Mouse (Mus musculus) left cerebral cortex, adult 18-20 months (tissue): Measurements from ENCODE around the gene Fmo3. TPM values are rescaled to one million over a fixed set of nuclear protein-coding genes. Genes with fewer than 3 reads are reported as not detected.

Experiments
- DNase-seq, 2 experiments: peaks; one replicate each; pipeline ENCODE4 v3.0.0; 2021 to 2022; ENCODE audit warnings: low spot score in 2 of 2, mixed read lengths in 1 of 2
- long read RNA-seq, 2 experiments: library from polyadenylated mRNA; stranded (forward); transcript quantifications; one replicate each; pipeline ENCODE4 v2.0.0; 2021
- total RNA-seq, 2 experiments: library from RNA; stranded (reverse); gene quantifications; 2 replicates each; pipeline ENCODE4 v1.2.3; 2021

Fmo3 gene
- total RNA-seq, result not detected
- long read RNA-seq, experiment 1, result 0 reads
- long read RNA-seq, experiment 2, result 0 reads

- no peak for DNase-seq
Observed at GRCm38 (mm10) chr1:162984428-162984827, at the start of gene Fmo3. Gene Fmo3, minus strand, starts transcription at chr1:162984528.

GRCm38 (mm10) chr1:163023075-163023474 lies 38.7 kb upstream of the Fmo3 start:
- no peak for DNase-seq

DNA sequence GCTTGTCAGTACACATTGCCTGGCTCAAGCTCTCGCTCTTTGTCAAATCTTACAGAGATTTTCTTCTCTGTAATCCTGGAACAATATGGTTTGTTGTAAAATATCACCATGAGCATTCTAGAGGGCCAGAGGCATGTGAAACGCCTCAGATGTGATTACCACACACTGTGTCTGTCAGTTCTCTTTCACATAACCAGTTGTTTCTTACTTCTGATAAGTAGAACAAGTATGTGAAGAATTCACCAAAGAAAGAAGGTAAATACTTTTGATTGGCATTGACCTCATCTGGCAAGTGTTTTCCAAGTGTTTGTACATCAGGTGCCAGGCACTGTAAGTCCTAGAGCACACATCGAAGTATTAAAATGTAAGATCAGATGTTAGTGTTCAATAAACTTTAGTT lies 24.9 kb upstream of the Fmo3 start:
- no peak for DNase-seq

GRCm38 (mm10) chr1:163003496-163003895 lies 19.2 kb upstream of the Fmo3 start:
- DNase-seq, result no peak

GRCm38 (mm10) chr1:163001271-163001829 lies 17.0 kb upstream of the Fmo3 start:
- DNase-seq, result no peak

DNA sequence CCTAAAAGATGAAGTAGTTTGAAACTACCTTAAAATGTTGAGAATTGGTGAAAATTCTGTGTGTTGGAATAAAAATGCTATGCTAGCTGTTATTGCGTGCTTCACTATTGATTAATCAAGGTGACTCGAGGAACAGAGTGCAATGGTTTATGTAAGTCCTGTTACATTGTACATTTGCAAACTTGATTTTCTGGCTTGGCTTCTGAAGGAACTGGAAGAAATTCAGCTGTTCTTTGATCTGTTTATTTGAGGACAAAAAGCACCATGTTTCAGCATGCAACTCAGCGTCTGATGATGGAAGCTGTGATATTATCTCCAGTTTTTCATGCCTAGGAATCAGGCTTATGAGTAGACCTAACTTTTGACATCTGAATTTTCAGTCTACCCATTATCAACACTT lies 3.2 kb upstream of the Fmo3 start:
- DNase-seq, result no peak

GRCm38 (mm10) chr1:162986777-162987176 lies 2.4 kb upstream of the Fmo3 start:
- no peak for DNase-seq

GRCm38 (mm10) chr1:162986121-162986748 lies 1.9 kb upstream of the Fmo3 start:
- DNase-seq, result no peak

DNA sequence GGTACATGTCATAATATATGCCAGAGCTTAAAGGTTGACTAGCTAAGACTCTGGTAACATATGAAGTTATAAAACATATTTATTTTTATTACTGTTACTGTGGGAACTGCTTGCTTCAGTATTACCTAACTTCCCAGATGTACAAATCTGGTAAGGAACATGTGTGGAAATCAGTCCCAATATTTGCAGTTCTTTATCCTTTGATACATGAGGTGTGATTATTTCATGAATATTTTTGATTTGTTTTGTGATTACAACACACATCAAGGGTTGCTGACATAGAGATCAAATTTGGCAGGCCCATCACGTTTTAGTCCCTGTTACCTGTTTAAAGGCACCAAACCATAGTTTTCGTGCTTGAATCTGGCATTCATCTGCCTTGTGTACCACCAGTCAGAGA lies 20.8 kb downstream of the Fmo3 start:
- no peak for DNase-seq

- DNase-seq, result no peak
Observed at GRCm38 (mm10) chr1:162957422-162957821, 26.9 kb downstream of the Fmo3 start.

DNA sequence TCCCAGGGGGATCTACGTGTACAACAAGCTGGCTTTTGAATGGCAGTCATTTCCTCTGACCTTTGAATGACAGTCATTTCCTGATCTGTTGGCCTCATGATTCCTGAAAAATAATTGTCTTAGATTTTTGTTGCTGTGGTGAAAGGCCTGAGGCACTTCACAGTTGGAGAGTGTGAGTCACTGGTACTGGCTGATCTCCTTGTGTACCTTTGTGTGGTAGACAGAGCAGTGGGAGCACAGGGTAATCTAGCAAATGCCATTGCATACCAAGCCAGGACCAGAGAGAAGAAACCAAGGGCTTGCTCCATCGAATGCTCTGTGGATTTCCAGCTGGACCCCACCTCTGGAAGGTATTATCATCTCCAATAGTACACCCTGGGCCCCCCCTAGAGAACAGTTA lies 31.2 kb downstream of the Fmo3 start:
- no peak for DNase-seq

DNA sequence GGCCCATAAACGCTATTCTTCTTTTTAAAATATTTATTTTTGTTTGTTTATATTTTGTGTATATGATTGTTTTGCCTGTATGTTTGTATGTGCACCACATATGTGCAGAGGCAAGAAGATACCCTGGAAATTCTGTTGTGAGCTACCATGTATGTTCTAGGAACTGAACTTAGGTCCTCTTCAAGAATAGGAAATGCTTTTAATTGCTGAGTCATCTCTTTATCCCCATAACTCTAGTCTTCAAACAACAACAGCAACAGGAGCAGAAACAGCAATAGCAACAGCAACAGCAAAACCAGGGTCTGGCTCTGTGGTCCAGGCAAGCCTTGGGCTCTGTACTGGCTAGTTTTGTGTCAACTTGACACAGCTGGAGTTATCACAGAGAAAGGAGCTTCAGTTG lies 34.6 kb downstream of the Fmo3 start:
- no peak for DNase-seq

DNA sequence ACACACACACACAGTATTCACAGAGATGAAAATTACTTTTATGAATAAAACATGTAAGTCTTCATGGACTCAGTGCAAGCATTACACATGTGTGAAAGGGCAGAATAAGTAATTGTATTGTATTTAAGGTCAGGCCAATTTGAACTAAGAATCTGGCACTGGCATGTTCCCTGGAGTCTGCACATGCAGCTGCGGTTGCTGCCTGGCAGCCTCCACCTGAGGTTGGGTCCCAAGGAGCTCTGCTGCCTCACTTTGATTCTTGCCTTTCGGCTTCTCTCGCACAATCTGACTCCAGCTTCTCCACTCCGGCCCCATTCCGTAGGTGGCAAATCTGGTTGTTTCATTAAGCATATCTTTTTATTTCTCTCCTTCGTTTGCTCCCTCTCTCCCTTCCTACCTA lies 36.4 kb downstream of the Fmo3 start:
- DNase-seq, result no peak

- DNase-seq, result no peak
Observed at GRCm38 (mm10) chr1:162946837-162947558, 37.3 kb downstream of the Fmo3 start.

DNA sequence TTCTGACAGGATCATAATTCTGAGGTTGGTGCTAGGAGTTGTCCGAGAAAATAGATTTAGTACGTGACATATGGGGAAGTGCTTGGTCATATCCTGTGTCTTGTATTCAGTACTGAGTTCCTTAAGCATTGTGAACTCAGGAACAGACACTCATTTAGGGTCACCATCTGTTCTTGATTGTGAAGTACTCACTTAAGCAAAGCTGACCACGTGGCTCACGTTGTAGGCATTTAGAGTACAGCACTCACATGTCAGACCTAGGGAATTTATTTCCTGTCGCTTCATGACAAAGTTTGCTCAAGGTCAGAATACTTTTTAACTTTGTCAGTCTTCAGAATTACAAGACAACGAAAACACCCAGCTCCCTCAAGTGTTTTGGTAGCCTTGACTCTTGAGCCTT lies 40.6 kb downstream of the Fmo3 start:
- DNase-seq, result no peak

- no peak for DNase-seq
Observed at GRCm38 (mm10) chr1:162938696-162939351, 45.5 kb downstream of the Fmo3 start.

DNA sequence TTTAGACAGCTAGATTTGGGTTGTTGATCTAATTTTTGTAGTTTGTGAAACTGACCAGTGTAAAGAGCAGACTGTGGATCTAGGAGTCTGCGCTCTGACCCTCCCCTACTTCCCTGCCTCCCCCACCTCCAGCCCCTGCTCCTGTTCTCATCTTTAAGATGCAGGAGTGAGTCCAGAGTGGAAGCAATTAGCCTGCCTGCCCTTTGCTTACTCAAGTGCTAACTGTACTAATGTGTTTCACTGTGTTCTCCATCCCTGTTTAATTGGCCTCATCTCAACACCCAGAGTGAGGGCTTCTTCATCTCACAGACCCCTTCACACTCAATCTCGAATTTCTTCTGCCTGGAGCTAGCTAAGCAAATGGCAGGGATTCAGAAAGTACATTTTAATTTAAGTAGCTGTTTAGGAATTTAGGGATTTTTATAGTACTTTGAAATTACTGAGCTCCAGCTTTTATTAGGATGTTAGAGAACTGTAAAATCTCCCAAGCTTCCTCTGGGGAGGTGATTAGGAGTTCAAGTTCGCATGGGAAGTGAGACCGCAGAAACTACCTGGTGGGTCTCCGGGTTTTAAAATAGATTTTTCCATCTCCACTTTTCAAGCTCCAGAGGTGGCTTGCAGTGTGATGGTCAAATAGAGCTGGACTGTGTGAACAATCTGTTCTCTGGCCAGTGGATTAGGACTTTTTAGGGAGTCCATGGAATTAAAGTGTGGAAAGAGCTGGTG lies 46.2 kb downstream of the Fmo3 start:
- no peak for DNase-seq

DNA sequence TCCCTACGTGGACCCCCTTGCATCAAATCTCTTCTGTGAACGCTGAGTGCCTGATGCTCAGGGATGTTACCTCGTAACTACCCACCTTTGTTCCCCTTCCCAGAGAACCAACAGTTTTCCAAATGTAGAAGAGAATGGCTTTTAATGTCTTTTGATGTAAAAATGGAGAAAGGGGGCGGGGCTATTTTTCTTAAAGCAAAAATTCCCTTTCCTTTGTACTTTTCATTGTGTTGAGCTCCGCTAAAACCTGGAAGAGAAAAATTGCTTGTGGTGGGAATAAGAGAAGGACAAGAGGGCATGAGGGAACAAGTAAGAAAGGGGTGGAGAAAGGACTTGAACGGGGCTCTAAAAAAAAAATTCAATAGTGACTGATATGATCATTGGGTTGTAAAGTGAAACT lies 46.9 kb downstream of the Fmo3 start, which contains the start of gene Fmo6:
Gene Fmo6, minus strand, starts transcription at position 101 of the 400 bp plus-strand sequence.
- DNase-seq, result no peak

DNA sequence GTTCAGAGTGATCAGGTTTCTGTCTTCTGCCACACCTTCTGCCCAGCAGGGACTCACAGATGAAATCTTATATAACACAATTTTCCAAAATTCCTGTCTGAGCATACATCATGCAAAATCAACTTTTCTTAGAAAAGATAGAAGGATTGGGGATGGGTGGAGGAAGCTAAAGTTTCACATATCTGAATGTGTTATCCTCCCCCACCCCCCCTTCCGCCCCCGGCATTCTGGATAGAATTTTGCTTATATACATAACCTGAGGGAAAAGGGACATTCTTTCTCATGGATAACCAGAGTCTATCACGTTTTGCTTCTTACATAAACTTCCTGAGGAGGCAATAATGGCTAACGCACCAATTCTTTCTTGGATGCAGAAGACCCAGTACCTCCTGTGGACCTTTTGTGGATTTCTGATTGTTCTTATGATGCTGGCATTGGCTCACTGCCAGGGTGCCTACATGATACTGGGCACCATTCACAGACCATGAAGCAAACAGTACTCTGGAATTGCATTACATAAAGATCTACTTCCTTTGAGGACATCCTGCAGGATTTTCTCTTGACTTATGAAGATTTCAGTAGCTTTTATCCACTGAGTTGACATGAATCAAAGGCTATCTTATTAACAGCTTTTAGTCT lies 49.8 kb downstream of the Fmo3 start:
- peak in 1 of 2 experiments; percentile 16 for DNase-seq

DNA sequence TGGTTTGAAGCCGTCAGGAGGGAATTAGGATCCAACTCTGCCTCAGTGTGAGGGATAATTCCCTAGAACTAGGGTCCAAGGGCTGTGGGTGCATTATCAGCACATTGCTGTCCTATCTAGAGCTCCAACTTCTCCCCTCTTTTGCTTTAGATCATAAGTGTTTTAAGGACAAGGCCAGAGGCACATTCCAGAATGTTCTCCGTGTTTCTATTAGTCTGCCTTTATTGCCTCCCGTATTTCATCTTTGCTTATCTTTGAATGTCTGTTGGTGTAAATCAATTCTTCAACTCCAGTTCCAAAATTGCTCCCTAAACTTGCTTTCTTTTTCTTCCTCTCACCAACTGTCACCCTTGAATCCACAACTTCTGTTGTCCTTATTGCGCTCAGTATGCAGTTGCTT lies 51.9 kb downstream of the Fmo3 start:
- no peak for DNase-seq

- no peak for DNase-seq
Observed at GRCm38 (mm10) chr1:162931880-162932279, 52.4 kb downstream of the Fmo3 start.
